Mouse (Mus musculus): ENCODE measurements around the gene Ppp1r1b. TPM values are rescaled to one million over a fixed set of nuclear protein-coding genes. Genes with fewer than 3 reads are reported as not detected.

Ppp1r1b gene
- not detected for total RNA-seq (2023)

GRCm38 (mm10) chr11:98348083-98348961 is at the start of gene Ppp1r1b:
Ppp1r1b (plus strand) TSS chr11:98348404.

GRCm38 (mm10) chr11:98329081-98329959 is 18.9 kb upstream of the Ppp1r1b start, which contains the start of gene Neurod2:
Neurod2 (minus strand) TSS chr11:98329648.

GRCm38 (mm10) chr11:98358161-98359083 is 10.2 kb downstream of the Ppp1r1b start, which contains the start of gene Stard3:
Stard3 (plus strand) TSS chr11:98358368.

GRCm38 (mm10) chr11:98383261-98384030 is 35.2 kb downstream of the Ppp1r1b start, which contains the start of gene Tcap:
Tcap (plus strand) TSS chr11:98383811.

GRCm38 (mm10) chr11:98385638-98386585 is 37.7 kb downstream of the Ppp1r1b start, which contains the start of gene Pnmt:
Pnmt (plus strand) TSS chr11:98386450.

GRCm38 (mm10) chr11:98400161-98400726 is 52.0 kb downstream of the Ppp1r1b start, which contains the start of gene Pgap3:
Pgap3 (minus strand) TSS chr11:98400490.

Other genes starting within 250 kb of the Ppp1r1b start
- gene Fbxl20, start 198.0 kb upstream of the Ppp1r1b start, total RNA-seq (2023): 10 to 100 TPM; 27.0 to 29.8 TPM
- gene Med1, start 155.1 kb upstream of the Ppp1r1b start, total RNA-seq (2023): 10 to 100 TPM; 33.9 to 36.0 TPM
- 10 to 100 TPM; 75.2 to 76.4 TPM for gene Cdk12, start 145.3 kb upstream of the Ppp1r1b start, total RNA-seq (2023)
- gene Neurod2, start 18.8 kb upstream of the Ppp1r1b start, total RNA-seq (2023): not detected
- gene Stard3, start 10.0 kb downstream of the Ppp1r1b start, total RNA-seq (2023): 10 to 100 TPM; 40.5 to 52.2 TPM
- gene Tcap, start 35.4 kb downstream of the Ppp1r1b start, total RNA-seq (2023): not detected
- gene Pnmt, start 38.0 kb downstream of the Ppp1r1b start, total RNA-seq (2023): not detected
- 1 to 10 TPM; 2.2 to 3.3 TPM for gene Pgap3, start 52.1 kb downstream of the Ppp1r1b start, total RNA-seq (2023)
- under 1 TPM in 1 of 2 experiments, not detected in 1; 0.07 TPM for gene Erbb2, start 64.1 kb downstream of the Ppp1r1b start, total RNA-seq (2023)
- gene Mien1, start 90.6 kb downstream of the Ppp1r1b start, total RNA-seq (2023): 10 to 100 TPM; 34.5 to 35.5 TPM
- gene Grb7, start 98.0 kb downstream of the Ppp1r1b start, total RNA-seq (2023): under 1 TPM in 1 of 2 experiments, not detected in 1; 0.15 TPM
- 1 to 10 TPM; 4.3 to 8.6 TPM for gene Ikzf3, start 197.6 kb downstream of the Ppp1r1b start, total RNA-seq (2023)
- 1 to 10 TPM in 1 of 2 experiments, under 1 TPM in 1; 0.64 to 1.4 TPM for gene Zpbp2, start 202.7 kb downstream of the Ppp1r1b start, total RNA-seq (2023)
- gene Ormdl3, start 239.0 kb downstream of the Ppp1r1b start, total RNA-seq (2023): 1 to 10 TPM; 6.7 to 8.2 TPM
- gene Lrrc3c, start 249.9 kb downstream of the Ppp1r1b start, total RNA-seq (2023): not detected

All from neutrophil, adult 59 days (primary cell).